Mouse (Mus musculus): ENCODE data around the gene Gm48552. TPM values are rescaled to one million over a fixed set of nuclear protein-coding genes. Genes with fewer than 3 reads are reported as not detected.
A peak's percentile ranks its signal among the peaks of the same experiment; 100 is the strongest.

Gm48552 gene
- polyA plus RNA-seq, 1 experiment = 0.98 TPM

DNA sequence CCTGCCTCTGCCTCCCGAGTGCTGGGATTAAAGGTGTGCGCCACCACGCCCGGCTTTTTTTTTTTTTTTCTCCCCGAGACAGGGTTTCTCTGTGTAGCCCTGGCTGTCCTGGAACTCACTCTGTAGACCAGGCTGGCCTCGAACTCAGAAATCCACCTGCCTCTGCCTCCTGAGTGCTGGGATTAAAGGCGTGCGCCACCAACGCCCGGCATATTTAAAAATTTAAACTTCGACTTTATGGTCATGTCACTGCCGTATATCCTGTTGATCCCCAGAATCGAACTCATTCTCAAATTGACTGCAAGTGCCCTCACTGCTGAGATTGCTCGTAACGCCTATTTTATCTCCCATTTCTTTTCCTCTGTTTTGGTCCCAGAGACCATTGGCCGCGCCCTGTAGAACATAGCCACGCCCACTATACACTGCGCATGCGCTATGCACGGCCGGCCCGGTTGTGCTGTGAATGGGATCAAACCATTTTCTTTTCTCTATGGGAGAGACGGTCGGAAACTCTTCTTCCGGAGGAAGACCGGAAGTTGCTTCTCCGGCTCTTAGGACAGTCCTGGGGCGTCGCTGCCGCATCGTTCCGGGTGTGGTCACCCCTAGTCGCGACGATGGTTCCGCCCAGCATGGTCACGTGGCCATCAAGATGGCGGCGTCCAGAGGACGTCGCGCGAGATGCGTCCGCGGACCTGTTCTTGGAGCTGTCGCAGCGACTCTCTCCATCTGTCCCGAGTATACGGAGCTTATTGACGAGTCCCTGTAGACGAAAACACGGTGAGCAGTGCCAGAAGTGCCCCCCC lies 4.8 kb upstream of the Gm48552 start, which contains the start of the genes Dohh and Gm48551:
TSS of gene Dohh (plus strand) at position 627 of the 803 bp plus-strand sequence.
TSS of gene Gm48551 (plus strand) at position 665 of the 803 bp plus-strand sequence.
- 6% methylated on average over 54 of the region's 54 CpGs for WGBS
- peak; percentile 97 for DNase-seq (ENCODE audit: low read depth, low spot score)

DNA sequence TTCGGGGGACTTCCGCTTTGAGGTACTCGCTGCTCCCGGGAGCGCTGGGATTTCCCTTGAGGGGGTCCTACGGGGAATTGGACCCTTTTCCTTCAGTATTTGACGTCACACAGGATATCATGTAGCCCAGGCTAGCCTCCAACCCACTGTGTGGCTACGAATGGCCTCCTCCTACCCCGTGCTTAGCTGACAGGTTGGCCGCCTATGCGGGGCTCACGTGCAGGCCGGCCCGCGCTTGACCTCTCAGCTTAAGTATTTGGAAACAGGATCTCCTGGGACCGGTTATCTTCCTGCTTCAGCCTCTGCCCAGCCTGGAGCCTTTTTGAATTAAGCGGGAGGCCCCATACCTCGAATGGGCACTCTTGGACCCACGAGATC lies 4.2 kb upstream of the Gm48552 start:
- DNase-seq (ENCODE audit: low read depth, low spot score) = no peak
- under 1% methylated on average over 19 of the region's 19 CpGs for WGBS

DNA sequence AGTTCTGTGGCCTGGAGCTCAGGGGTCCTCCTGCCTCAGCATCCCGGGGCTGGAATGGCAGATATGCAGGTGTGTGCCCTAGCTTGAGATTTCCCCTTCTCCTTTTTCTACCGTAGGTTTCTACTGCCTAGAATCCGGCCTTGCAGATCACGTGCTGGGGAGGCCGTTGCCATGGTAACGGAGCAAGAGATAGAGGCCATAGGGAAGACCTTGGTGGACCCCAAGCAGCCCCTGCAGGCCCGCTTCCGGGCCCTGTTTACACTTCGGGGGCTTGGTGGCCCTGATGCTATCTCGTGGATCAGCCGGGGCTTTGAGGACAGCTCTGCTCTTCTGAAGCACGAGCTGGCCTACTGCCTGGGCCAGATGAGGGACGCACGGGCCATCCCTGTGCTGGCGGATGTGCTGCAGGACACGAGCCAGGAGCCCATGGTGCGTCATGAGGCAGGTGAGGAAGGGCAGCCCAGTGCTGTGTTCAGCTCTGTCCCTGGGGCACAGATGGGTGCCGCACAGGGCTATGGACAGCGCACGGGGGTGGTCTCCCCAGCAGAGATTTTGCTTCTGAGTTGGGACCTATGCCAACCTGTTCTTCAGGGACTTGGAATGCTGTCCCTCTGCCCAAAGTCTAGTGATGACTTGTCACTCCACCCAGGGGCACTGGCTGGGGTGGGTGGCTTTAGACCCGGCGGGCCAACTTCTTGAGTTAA lies 3.0 kb upstream of the Gm48552 start:
- no peak for DNase-seq (ENCODE audit: low read depth, low spot score)
- 70% methylated on average over 22 of the region's 22 CpGs for WGBS

DNA sequence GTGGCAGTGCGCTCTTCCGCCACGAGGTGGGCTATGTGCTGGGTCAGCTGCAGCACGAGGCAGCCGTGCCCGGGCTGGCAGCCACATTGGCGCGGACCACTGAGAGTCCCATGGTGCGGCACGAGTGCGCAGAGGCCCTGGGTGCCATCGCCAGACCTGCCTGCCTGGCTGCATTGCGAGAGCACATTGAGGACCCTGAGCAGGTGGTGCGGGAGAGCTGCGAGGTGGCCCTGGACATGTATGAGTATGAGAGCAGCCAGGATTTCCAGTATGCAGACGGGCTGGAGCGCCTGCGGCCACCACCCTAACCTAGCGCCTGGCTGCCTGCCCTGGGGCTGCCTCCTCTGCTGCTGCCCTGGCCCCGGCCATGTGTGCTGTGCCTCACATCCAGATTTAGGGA lies 1.1 kb upstream of the Gm48552 start:
- 92% methylated on average over 20 of the region's 20 CpGs for WGBS

DNA sequence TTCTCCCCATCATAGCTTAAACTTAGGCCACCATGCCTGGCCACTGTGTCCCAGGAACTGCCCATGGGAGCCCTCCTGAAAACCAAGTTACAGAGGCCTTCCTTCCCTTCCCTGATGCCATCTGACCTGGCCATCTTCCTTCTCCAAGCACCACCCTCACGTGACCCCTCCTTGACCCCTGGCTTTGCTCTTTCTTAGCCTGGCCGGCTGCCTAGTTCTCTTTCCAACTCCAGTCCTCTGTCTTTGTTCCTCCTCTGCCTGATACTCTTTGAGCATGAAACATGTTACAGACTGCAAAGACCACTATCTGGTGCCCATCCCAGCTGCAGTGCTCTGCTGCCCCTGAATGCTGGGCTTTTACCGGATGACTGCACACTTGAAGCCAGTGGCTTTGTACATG lies 568 bp downstream of the Gm48552 start:
- no peak for DNase-seq (ENCODE audit: low read depth, low spot score)
- WGBS = 67% methylated on average over 3 of the region's 3 CpGs

More for the DNA sequence above, 1.1 kb upstream of the Gm48552 start:
- DNase-seq (ENCODE audit: low read depth, low spot score) = no peak

DNA sequence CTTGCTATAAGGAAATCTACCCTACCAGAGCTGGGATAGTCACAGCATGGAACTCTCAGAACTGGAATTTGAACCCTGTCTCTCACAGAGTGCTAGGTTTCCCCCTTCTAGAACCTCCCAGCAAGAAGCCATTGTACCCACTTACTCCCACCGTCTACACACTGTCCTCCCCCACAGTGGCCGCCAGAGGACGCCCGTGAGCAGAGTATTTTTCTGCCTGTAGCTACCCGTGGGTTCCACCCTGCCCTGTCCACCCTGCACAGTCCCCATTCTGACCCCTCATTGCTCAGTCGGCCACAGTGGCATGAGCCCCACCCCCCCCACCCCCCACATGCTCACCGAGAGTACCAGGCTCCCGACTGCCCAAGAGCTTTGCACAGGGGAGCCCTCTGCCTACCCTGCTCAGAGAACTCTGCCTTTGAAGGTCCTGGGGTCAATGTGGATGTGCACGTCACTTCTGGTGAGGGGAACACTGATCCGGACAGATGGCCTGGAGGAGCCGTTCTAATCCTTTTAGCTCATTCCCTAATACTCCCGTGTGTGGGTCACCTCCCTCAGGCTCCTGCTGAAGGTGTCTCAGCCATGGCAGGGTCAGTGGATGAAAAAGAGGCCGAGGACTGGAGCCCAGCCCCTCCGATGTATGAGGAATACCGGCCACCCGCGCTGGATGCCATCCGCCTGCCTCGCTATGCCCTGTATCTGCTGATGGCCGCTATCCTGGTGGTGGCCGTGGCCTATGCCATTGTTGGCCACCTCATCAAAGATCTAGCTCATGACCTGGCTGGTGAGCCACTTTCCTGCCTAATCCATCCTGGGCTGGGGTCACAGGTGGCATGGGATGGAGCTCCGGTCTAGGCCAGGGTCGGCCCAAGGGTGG lies 1.2 kb downstream of the Gm48552 start:
- WGBS = 60% methylated on average over 23 of the region's 23 CpGs

DNA sequence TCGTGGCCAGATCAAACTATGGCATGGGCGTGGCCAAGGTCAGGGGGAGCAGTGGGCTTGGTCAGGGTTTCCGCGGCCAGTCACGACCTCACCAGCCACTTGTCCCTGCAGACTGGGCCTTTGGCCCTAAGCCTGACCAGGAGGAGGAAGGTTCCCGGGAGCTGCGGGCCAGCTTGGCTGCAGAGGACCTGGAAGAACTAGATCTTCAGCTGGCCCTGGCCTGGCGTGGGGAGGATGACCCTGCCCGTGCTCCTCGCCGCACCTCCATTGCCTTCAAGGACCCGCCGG lies 1.8 kb downstream of the Gm48552 start:
- WGBS = 87% methylated on average over 13 of the region's 13 CpGs
- DNase-seq (ENCODE audit: low read depth, low spot score) = no peak

More for the DNA sequence above, 1.2 kb downstream of the Gm48552 start:
- no peak for DNase-seq (ENCODE audit: low read depth, low spot score)

DNA sequence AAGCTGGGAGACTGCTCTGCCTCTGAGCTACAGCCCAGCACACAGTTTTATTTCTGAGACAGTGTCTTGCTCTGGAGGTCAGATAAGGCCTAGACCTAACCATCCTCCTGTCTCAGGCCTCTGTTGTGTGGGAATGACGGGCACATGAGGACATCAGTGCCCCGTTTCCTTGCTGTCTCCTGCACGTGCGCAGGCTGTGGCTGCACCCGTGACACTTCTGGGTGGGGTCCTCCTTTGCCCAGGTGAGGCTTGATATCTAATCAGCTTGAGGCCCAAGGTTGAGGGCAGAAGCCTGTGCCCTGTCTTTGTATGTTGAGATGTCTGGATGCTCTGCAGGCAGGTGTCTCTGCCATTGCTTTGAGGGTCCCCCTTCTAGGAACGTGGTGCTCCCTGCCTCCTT lies 3.5 kb downstream of the Gm48552 start:
- DNase-seq (ENCODE audit: low read depth, low spot score) = no peak
- WGBS = 28% methylated on average over 6 of the region's 6 CpGs

DNA sequence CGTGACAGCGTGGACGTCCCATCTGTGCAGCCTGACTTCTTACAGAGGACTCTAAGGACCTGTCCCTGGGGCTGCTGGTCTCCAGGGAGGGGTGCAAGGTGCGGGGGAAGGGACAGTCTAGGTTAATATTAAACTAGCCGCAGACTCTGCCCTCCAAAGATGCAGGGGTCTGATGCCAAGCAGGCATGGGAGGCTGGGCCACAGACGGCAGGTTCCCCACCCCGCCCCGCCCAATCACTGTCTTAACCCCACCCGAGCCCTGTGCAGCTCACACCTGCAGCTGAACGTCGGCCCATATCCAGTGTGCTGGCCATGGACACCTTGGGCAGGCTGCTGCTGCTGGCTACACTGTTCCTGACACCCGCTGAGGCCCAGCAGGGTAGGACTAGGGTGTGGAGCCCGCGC lies 4.0 kb downstream of the Gm48552 start, which contains the start of gene Smim24:
TSS of gene Smim24 (plus strand) at position 271 of the 405 bp plus-strand sequence.
- WGBS = 20% methylated on average over 14 of the region's 14 CpGs
- DNase-seq (ENCODE audit: low read depth, low spot score) = no peak

DNA sequence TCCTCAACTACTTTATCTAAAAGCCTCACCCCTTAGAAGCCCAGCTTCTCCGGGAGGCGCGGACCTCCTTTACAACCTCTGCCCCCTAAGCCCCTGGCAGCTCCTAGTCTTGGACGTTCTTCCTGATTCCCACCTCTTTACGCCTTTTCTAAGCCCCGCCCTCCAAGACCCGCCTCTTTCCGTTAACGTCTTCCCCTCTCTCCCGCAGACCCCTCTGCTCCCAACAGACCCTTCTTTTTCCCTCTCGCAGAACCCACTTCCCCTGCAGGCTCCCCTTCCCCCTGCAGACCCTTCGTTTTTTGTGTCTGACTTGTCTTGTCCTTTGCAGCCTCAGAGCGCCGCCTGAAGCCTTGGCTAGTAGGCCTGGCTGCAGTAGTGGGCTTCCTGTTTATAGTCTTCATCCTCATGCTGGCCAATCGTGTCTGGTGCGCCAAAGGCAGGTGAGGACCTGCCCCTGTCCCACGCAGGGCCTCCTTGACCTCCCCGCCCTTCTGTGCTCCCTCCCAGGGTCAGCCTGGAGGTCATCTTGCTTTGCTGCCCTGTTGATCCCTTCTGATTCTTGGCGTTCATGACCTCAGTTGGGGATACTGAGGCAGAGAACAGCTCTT lies 4.8 kb downstream of the Gm48552 start:
- 5% methylated on average over 19 of the region's 19 CpGs for WGBS
- no peak for DNase-seq (ENCODE audit: low read depth, low spot score)

DNA sequence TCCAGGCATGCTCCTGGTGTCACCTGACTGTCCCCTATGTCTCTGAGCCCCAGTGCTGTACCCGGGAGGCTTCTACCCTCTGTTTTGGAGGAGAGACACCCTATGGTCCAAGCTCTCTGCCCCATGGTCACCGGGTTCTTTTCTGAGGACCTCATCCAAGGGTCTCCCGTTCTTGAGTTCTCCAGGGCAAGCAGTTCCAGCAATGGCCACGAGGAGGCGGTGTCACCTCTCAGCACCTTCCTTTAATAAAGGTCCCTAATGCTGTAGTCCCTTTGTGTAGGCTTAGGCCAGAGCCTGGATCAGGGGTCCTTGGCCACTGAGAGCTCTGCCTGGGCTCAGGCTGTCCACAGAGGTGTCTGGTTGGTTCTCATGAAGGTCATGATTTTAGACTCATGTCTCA lies 6.3 kb downstream of the Gm48552 start:
- 16% methylated on average over 5 of the region's 5 CpGs for WGBS
- no peak for DNase-seq (ENCODE audit: low read depth, low spot score)

DNA sequence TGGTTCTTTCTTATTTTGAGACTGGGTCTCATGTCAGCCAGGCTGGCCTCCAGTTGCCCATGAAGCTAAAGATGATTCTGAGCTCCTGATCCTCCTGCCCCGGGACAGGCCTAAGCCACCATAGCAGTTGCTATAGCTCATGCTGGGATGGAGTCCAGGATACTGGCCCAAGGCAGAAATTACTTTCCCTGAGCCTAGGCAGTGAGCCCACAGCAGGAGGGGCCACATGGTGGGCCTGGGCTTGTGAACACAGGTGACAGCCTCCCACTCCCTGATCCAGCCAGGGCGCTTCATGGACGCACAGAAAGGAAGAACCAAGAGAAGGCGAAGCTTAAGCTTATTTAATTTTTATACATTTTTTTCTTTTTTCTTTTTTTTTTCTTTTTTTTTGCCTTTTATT lies 7.1 kb downstream of the Gm48552 start:
- DNase-seq (ENCODE audit: low read depth, low spot score) = no peak
- 83% methylated on average over 4 of the region's 4 CpGs for WGBS

DNA sequence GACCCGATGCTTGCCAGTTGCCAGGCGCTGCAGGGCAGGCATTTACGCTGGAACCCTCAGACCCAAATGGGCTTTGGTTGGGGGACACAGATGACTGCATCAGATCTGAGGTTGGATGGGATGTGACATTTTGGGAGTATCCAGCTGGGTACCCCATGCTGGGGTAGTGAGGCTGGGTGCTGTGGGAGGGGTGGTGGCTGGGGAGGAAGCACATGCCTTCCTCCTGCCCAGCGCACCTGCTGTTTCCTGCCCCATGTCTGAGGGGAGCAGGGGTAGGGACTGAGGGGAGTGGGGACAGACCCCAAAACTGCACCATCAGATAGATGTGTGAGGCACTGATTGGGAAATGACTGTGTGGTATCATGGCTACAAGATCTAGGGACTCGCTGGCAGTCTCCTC lies 7.9 kb downstream of the Gm48552 start:
- DNase-seq (ENCODE audit: low read depth, low spot score) = no peak
- WGBS = 86% methylated on average over 5 of the region's 5 CpGs

DNA sequence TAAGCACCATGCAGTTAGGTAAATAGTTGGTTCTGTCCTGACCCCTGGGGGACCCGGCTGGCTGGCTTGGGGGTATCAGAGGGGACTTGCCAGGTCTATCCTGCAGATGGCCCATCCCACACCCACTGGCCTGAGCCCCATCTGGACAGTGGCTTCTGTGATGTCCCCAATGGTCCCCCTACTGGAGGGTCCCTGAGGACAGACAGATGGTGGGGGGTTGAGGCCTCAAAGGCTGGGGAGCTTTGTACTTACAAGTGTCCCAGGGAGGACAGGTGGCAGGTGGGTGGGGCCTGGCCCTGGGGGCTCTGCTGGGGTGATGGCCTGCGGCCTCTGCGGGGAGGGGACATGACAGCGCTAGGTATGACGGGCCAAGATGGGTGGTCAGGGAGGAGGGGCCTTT lies 10.5 kb downstream of the Gm48552 start:
- 88% methylated on average over 5 of the region's 5 CpGs for WGBS
- DNase-seq (ENCODE audit: low read depth, low spot score) = no peak

DNA sequence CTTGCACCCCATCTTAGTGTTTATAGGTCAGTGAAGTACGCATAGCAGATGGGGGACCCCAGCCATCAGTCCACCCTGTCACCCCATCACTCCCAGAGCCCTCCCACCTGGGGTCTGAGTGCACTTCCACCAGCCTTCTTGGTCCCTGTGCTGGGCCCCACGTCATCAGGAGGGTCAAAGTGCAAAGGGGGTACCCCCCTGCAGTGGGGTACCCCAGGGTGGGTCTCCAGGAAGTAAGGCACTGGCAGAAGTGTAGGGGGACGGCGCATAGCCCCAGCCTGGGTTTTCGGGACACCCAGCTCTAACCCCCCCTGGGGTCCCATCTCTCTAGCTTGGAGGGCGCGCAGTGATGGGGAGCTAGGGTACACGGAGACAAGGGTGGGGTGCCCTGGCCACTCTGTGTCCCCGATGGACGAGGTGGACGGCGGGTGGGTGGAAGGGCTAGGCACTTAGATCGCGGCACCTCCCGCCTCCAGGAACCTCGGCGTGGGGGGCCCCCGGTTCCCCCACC lies 11.0 kb downstream of the Gm48552 start:
- 91% methylated on average over 18 of the region's 18 CpGs for WGBS
- DNase-seq (ENCODE audit: low read depth, low spot score) = no peak

DNA sequence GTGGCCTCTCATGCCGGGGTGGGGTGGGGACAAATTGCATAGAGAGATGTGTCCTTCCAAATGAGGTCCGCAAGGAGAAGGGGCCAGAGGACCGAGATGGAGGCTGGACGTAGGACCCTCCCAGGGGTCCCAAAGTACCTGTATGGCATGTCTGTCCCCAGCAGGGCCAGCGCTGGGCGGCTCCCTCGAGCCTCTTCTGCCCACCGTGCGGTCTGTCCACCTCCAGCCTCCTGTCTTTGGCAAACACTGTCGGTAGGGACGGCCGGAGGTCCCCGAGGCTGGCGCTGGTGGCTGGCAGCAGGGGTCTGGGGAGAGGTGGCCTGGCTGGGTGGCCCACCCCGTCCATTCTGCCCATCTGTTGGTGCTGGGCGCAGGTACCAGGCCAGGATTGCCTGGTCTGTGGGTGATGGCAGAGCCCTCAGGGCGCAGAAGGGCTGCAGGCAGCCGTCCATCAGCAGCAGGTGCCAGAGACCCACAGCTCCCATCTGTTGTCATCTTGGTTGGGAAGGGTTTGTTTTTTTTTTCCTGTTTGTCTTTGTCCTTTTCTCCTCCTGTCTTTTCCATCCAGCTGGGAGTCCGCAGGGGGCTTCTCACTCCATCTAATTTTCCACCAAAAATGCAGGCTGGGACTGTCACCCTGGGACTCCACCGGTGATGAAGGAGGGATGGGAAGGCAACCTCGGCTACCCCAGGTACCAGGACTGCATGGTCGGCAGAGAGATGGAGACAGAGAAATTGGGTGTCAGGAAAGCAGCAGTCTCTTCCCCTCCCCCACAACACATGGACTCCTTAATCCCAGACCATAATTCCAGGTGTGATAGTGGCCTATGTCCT lies 11.8 kb downstream of the Gm48552 start:
- 84% methylated on average over 22 of the region's 22 CpGs for WGBS
- DNase-seq (ENCODE audit: low read depth, low spot score) = no peak

DNA sequence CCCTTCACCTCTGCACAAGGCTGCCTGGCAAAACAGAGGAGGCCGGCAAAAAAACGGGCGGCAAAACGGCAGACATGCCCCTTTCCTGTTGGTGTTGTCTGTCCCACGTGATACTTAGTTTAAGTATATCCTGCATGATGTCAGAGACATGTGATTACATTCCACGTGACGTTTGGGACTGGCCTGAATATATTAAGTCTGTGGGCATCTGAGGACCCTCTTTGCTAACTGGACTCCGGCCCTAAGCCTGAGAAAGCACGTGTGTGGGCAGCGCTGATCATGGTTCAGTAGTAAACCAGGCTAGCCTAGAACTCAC lies 12.4 kb downstream of the Gm48552 start:
- DNase-seq (ENCODE audit: low read depth, low spot score) = no peak
- WGBS = 72% methylated on average over 10 of the region's 10 CpGs

DNA sequence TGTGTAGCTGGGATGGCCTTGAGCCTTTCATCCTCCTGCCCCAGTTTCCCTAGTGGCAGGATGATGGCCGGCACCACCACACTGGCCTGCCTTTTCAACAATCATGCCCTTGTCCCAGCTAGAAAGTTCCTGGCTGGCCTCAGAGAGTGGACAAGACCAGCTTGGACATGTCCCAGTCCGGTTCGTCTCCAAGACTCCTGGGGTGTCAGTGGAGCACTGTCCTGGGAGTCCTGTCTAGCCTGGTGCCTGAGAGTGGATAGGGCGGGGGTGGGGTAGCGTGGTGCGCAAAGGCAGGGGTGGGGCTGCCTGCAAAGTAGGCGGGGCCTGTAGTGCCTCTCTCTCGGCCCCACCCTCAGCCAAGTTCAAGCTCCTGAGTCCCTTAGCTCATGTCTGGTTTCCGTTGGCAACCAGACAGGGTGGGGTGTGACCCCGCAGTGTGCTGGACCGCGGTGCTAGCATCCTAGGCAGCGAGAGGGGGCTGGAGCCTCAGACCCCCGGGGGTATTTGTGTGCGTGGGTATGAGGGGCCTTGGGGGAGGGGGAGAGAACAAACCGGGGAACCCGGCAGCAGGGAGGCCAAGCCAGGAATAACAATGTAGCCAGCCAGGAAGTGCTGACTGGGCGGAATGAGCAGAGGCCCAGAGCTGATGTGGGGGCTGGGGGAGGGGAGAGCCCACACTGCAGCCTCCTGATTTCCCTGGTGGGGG lies 12.9 kb downstream of the Gm48552 start:
- no peak for DNase-seq (ENCODE audit: low read depth, low spot score)
- 25% methylated on average over 18 of the region's 18 CpGs for WGBS

Measured in large intestine, adult 2 months (tissue).